Mouse (Mus musculus): ENCODE results near the gene Lhfpl3. TPM values are rescaled to one million over a fixed set of nuclear protein-coding genes. Genes with fewer than 3 reads are reported as not detected.

Lhfpl3 gene
- total RNA-seq, 1 experiment from 2014 or later, result not detected

- no peak for ATAC-seq (replicated peaks in 1 of 2; ENCODE audit: insufficient read depth in 1 of 2, low FRiP score in 2 of 2, low TSS enrichment in 1 of 2, low read depth in 1 of 2, poor library complexity in 2 of 2, severe bottlenecking in 2 of 2)
These were observed 151.9 kb downstream of the Lhfpl3 start for GRCm38 (mm10) chr5:22897656-22898289.

DNA sequence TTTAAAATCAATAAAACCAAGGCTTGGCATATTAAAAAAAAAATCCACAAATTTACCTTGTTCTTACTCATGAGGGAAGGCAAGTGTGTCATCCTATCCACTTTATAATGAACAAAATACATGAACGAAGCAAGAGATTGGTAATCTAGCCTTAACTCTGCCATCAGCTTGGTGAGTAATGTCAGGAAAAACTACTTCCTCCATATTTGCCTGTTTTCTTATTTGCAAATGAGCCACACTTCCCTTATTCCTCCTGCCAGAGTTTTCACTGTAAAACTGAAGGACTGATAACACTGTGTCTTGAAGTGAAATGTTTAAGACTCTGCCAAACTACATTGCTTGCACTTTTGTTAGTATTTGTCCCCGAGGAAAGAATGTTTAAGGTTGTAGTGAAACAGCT, 152.7 kb downstream of the Lhfpl3 start:
- no peak for ATAC-seq (replicated peaks in 1 of 2; ENCODE audit: insufficient read depth in 1 of 2, low FRiP score in 2 of 2, low TSS enrichment in 1 of 2, low read depth in 1 of 2, poor library complexity in 2 of 2, severe bottlenecking in 2 of 2)

DNA sequence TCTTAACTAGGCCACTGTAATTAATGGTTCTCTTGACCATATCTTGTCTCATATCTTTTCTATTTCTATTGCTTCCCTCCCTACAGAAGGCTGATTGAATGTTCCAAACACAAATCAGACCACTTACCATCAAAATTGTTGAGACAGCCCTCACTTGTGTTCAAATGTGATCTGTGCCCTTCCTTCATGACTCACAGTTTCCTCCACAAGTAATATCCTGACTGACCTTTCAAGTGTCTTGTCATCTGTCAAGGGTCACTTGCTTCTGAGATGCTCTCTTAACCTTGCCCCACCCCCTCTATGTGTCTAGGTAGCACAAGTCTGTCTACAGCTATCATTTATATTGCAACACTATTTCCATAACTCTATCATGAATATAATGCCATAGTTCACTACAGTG, 154.1 kb downstream of the Lhfpl3 start:
- no peak for ATAC-seq (replicated peaks in 1 of 2; ENCODE audit: insufficient read depth in 1 of 2, low FRiP score in 2 of 2, low TSS enrichment in 1 of 2, low read depth in 1 of 2, poor library complexity in 2 of 2, severe bottlenecking in 2 of 2)

DNA sequence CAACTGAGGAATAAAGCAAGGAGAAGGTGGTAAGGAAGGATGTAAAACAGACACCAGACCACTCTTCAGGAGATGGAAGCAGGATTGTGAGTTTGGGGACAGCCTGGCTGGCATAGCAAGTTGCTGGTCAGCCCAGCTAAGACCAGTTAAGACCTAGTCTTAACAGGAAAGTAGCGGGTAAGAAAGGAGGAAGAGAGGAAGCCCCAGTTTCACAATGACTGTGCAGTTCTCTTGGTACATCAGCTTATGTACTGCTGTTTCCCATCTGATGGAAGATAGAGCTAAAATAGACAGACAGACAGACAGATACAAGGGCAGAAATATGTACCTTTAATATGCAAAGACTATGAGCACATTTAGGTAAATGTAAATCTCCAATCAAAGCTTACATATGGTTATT, 171.3 kb downstream of the Lhfpl3 start:
- no peak for ATAC-seq (replicated peaks in 1 of 2; ENCODE audit: insufficient read depth in 1 of 2, low FRiP score in 2 of 2, low TSS enrichment in 1 of 2, low read depth in 1 of 2, poor library complexity in 2 of 2, severe bottlenecking in 2 of 2)

- no peak for ATAC-seq (replicated peaks in 1 of 2; ENCODE audit: insufficient read depth in 1 of 2, low FRiP score in 2 of 2, low TSS enrichment in 1 of 2, low read depth in 1 of 2, poor library complexity in 2 of 2, severe bottlenecking in 2 of 2)
These were observed 180.3 kb downstream of the Lhfpl3 start for GRCm38 (mm10) chr5:22926171-22926570.

- ATAC-seq (replicated peaks in 1 of 2; ENCODE audit: insufficient read depth in 1 of 2, low FRiP score in 2 of 2, low TSS enrichment in 1 of 2, low read depth in 1 of 2, poor library complexity in 2 of 2, severe bottlenecking in 2 of 2), result no peak
These were observed 182.9 kb downstream of the Lhfpl3 start for GRCm38 (mm10) chr5:22928746-22929145.

GRCm38 (mm10) chr5:22943306-22943705, 197.4 kb downstream of the Lhfpl3 start:
- ATAC-seq (replicated peaks in 1 of 2; ENCODE audit: insufficient read depth in 1 of 2, low FRiP score in 2 of 2, low TSS enrichment in 1 of 2, low read depth in 1 of 2, poor library complexity in 2 of 2, severe bottlenecking in 2 of 2), result no peak

- no peak for ATAC-seq (replicated peaks in 1 of 2; ENCODE audit: insufficient read depth in 1 of 2, low FRiP score in 2 of 2, low TSS enrichment in 1 of 2, low read depth in 1 of 2, poor library complexity in 2 of 2, severe bottlenecking in 2 of 2)
These were observed 217.4 kb downstream of the Lhfpl3 start for GRCm38 (mm10) chr5:22963300-22963699.

DNA sequence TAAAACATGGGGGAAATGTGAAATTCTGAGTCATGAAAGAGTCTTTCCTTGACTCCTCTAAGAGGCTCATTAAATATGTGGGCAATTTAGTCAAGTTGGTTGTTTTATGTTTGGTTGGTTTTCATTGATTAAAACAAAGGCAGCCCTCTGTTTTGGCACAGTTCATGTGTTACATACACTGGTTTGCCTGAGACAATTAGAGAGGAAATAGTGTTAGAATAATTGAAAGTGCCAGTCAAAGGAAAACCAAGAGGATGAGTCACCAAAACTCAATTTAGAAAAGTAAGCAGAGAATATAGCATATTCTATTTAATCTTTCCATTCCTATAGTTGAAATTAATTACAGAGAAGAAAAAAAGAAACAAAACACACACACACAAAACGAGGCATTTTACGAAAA, 240.9 kb downstream of the Lhfpl3 start:
- ATAC-seq (replicated peaks in 1 of 2; ENCODE audit: insufficient read depth in 1 of 2, low FRiP score in 2 of 2, low TSS enrichment in 1 of 2, low read depth in 1 of 2, poor library complexity in 2 of 2, severe bottlenecking in 2 of 2), result no peak

GRCm38 (mm10) chr5:22999811-23000210, 254.0 kb downstream of the Lhfpl3 start:
- no peak for ATAC-seq (replicated peaks in 1 of 2; ENCODE audit: insufficient read depth in 1 of 2, low FRiP score in 2 of 2, low TSS enrichment in 1 of 2, low read depth in 1 of 2, poor library complexity in 2 of 2, severe bottlenecking in 2 of 2)

DNA sequence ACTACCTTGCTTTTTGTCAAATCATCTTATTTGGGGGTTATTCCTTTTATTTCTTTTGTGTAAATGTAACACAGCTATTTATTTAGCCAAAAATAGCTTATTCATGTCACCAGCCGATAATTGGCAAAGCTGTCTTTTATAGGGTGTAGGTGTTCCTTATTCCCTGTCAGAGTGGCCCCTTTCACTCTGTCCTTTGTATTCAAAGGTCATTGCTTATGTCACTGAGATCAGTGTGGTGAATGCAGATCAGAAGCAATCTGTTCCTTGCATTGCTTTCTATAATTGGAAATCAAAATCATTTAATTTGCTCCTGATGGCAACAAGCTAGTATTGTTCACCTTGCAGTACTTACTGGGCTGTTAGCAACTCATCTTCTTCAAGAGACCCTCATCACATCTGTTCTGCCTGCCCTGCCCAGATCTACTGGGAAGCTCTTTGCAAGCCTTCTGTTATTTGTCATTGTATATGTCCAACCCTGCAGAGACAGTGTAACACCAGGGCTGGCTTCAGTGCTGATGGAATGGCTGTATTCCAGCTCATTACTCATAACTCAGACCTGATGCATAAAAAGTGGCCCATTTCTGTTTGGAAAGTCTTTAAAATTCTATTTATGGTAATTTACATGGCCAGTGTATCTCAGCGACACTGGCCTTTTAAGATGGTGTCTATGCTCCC, 257.4 kb downstream of the Lhfpl3 start:
- no peak for ATAC-seq (replicated peaks in 1 of 2; ENCODE audit: insufficient read depth in 1 of 2, low FRiP score in 2 of 2, low TSS enrichment in 1 of 2, low read depth in 1 of 2, poor library complexity in 2 of 2, severe bottlenecking in 2 of 2)

DNA sequence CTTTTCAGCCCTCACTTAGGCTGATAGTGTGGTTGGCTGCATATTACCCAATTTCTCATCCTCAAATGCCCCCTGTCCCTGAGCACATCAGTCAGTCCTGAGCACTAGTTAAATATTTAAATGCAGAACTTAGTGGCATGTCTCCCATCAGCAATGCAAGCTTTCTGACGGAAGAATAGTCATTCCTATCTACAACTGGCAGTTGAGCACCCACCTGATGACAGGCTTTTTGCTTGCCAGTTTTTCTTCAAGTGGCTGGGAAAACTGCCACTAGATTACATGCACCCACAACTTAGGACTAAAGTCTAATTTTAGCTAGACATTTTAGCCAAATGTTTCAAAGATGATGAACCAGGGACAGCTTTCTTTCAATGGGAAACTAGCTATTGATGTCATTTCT, 260.3 kb downstream of the Lhfpl3 start:
- no peak for ATAC-seq (replicated peaks in 1 of 2; ENCODE audit: insufficient read depth in 1 of 2, low FRiP score in 2 of 2, low TSS enrichment in 1 of 2, low read depth in 1 of 2, poor library complexity in 2 of 2, severe bottlenecking in 2 of 2)

DNA sequence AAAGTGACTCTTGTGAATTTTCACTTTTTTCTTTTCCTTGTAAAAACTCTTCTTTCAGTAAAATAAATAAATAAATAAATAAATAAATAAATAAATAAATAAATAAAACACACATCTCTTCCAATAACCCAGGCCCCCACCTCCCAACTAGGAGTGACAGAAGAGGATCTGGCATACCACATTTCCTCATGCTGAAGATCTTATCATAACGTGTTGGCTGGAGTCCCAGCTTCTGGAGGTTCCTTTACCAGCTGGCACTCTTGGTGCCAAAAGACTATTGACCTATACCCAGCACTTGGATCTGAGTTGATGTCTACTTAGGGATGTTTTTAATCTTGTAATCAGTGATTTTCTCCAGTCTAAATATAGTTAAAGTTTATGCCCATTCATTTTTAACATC, 264.6 kb downstream of the Lhfpl3 start:
- peak; percentile 77 to 86 for ATAC-seq (replicated peaks in 1 of 2; ENCODE audit: insufficient read depth in 1 of 2, low FRiP score in 2 of 2, low TSS enrichment in 1 of 2, low read depth in 1 of 2, poor library complexity in 2 of 2, severe bottlenecking in 2 of 2)

- ATAC-seq (replicated peaks in 1 of 2; ENCODE audit: insufficient read depth in 1 of 2, low FRiP score in 2 of 2, low TSS enrichment in 1 of 2, low read depth in 1 of 2, poor library complexity in 2 of 2, severe bottlenecking in 2 of 2), result no peak
These were observed 268.1 kb downstream of the Lhfpl3 start for GRCm38 (mm10) chr5:23013997-23014396.

DNA sequence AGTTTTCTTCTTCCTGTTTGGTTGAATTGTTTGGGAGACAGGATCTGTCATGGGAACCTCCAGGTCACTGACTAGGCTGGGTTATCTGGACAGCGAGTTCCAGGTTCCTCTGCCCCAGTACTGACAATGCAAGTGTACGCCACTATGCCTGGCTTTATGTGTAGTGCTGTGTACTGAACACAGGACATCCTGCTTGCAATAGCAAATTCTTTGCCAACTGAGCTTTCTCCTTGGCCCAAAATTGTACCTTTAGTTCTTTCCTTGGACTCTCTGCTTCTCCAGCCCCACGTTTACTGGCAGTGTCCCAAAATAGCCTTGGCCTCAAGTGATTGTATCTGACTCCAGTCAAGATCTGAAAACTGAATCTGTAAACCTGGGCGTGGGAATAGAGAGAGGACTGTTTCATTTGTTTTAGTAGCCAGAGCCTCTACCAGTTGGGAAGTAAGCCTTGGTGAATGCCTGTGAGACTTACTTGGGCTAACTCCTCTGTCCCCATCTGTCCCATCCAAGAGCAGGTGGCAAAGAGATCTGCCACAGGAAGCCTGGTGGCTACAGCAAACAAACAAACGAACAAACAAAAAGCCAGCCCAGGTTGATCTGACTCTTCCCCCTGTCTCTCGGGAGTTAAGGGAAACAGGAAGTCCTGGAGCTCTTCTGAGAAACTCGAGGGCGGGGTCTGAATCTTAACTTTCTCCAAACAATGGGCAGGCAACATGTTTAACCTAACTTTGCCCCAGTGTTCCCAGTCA, 269.9 kb downstream of the Lhfpl3 start:
- no peak for ATAC-seq (replicated peaks in 1 of 2; ENCODE audit: insufficient read depth in 1 of 2, low FRiP score in 2 of 2, low TSS enrichment in 1 of 2, low read depth in 1 of 2, poor library complexity in 2 of 2, severe bottlenecking in 2 of 2)

DNA sequence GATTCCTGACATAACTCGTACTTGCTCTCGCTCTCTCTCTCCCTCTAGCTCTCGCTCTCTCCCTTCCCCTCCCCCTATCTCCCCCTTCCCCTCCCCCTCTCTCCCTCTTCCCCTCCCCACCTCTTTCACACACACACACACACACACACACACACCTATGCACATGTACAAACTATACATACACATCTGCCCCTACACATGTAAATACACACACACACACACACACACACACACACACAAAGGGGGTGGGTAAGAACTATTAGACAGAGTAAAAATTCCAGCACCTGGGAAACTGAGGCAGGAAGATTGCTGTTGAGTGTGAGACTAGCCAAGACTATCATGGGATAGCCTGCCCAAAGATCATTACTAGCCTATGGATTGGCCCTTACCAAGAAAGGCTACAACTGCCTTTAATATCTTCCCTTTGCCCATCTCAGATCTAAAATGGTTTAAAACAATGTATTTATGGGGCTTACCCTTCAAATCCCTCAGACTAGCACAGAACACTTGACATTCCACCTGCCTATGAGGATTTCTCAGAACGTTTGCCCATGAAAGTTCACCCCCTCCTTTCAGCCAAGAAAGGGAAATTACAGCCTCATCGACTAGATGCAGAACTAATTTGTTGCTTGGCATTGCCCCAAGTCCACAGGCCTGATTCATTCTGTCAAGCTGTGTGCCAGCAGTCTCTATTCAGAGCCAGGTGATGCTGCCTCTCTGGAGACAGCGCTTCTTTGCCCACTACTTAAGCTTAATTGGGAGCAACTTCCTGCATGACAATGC, 289.3 kb downstream of the Lhfpl3 start:
- no peak for ATAC-seq (replicated peaks in 1 of 2; ENCODE audit: insufficient read depth in 1 of 2, low FRiP score in 2 of 2, low TSS enrichment in 1 of 2, low read depth in 1 of 2, poor library complexity in 2 of 2, severe bottlenecking in 2 of 2)

DNA sequence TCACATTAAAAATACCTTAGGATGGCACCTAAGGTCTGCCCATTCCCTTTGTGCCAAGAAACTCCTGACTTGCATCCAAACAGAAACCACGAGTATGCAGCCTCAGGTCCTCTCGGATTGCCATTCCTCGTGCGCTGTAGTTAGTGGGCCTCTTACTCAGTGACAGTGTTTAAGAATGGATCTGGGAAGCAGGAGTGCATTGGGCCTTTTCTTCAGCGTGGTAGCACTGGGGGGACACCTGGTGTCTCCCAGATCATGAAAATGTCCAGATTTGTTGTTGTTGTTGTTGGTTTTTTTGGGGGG, 289.8 kb downstream of the Lhfpl3 start:
- ATAC-seq (replicated peaks in 1 of 2; ENCODE audit: insufficient read depth in 1 of 2, low FRiP score in 2 of 2, low TSS enrichment in 1 of 2, low read depth in 1 of 2, poor library complexity in 2 of 2, severe bottlenecking in 2 of 2), result no peak

DNA sequence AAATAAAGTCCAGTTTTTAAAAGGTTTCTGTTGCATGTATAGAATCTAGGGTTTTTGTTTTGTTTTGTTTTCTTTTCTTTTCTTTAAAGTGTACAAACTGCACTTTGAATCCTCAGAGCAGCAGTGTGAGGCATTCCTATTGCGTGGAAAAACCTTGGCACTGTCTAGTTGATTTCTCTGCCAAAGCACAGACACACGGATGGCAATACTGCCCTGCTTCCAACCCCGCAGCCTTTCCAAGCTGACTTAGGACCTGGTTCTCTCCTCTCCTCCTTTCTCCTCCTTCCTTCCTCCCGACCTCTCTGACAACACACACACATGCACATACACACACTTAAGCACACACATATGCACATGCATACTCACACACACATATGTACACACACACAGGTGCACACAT, 294.6 kb downstream of the Lhfpl3 start:
- ATAC-seq (replicated peaks in 1 of 2; ENCODE audit: insufficient read depth in 1 of 2, low FRiP score in 2 of 2, low TSS enrichment in 1 of 2, low read depth in 1 of 2, poor library complexity in 2 of 2, severe bottlenecking in 2 of 2), result no peak
